Mouse (Mus musculus) olfactory bulb, adult 2 months (tissue): ENCODE results near the gene Tagln. TPM values are rescaled to one million over a fixed set of nuclear protein-coding genes. Genes with fewer than 3 reads are reported as not detected.
A peak's percentile ranks its signal among the peaks of the same experiment; 100 is the strongest.

ENCODE experiments used
- H3K27ac ChIP-seq: fragments of 200-500 bp; 2 replicates; pipeline ENCODE4 v1.5.1; 2012; ENCODE audit warnings: low read depth, low read length; ENCODE audit not compliant: insufficient read depth
- H3K4me1 ChIP-seq: fragments of 200-500 bp; 2 replicates; pipeline ENCODE4 v1.6.1; 2012; ENCODE audit warnings: low read length; ENCODE audit not compliant: control insufficient read depth, insufficient read depth
- H3K4me3 ChIP-seq: fragments of 200-500 bp; 2 replicates; pipeline ENCODE4 v1.5.1; 2012; ENCODE audit warnings: mild to moderate bottlenecking, low read depth, low read length, moderate library complexity; ENCODE audit not compliant: insufficient read depth
- CTCF ChIP-seq: fragments of 200-500 bp; IDR thresholded peaks from 2 replicates; pipeline ENCODE4 v1.5.1; 2012; ENCODE audit warnings: low read depth, mild to moderate bottlenecking, low read length, moderate library complexity; ENCODE audit not compliant: insufficient read depth
- POLR2A ChIP-seq: fragments of 200-500 bp; IDR thresholded peaks from 2 replicates; pipeline ENCODE4 v1.6.1; 2012; ENCODE audit warnings: mild to moderate bottlenecking, low read depth, low read length, moderate library complexity; ENCODE audit not compliant: insufficient read depth
- WGBS: fragments of 180-500 bp; shearing (Covaris S2); methylation state at CpG from one replicate; pipeline ENCODE4 v1.1.7; 2018; 5-methylcytosine and 5-hydroxymethylcytosine counted together
- polyA plus RNA-seq: library from polyadenylated mRNA; stranded (reverse); fragments of >200 nt; gene quantifications from 2 replicates; pipeline ENCODE4 v1.2.4, GENCODE M21; 2012; ENCODE audit warnings: low replicate concordance; ENCODE audit not compliant: missing spikeins, insufficient read depth, insufficient read length

Tagln gene
- not detected in 2 replicates for polyA plus RNA-seq

GRCm38 (mm10) chr9:45935628-45936210, at the start of gene Tagln:
Gene Tagln, minus strand, starts transcription at chr9:45936058.
- Histone ChIP-seq H3K4me3 (no peak within 1 kb of the TSS), H3K4me1 (peaks cover 8% of the 10 kb centered on the region; the same call in 1 of the 2 replicates), H3K27ac (no peak within 1 kb of the TSS)
- TF ChIP-seq POLR2A (no peak), CTCF (no peak)
- 12% methylated on average over 21 of the region's 21 CpGs for WGBS

- WGBS: under 1% methylated on average over 4 of the region's 4 CpGs
- H3K4me3 ChIP-seq: peak overlapping the region; percentile 60
- H3K4me1 ChIP-seq: peaks cover 11% of the 10 kb centered on the region
- H3K27ac ChIP-seq: peak overlapping the region; percentile 81
- no peak for TF ChIP-seq CTCF
- TF ChIP-seq POLR2A: no peak
Measured at GRCm38 (mm10) chr9:45985229-45985567, 49.3 kb upstream of the Tagln start.

- Histone ChIP-seq H3K27ac (peak overlapping the region; percentile 81), H3K4me3 (peak overlapping the region; percentile 60), H3K4me1 (peaks cover 11% of the 10 kb centered on the region)
- under 1% methylated on average over 60 of the region's 76 CpGs for WGBS
- peak; percentile 87 for TF ChIP-seq POLR2A
- no peak for TF ChIP-seq CTCF
Measured at GRCm38 (mm10) chr9:45984409-45985228, 48.8 kb upstream of the Tagln start.

GRCm38 (mm10) chr9:45983676-45984408, 48.0 kb upstream of the Tagln start:
- H3K4me1 ChIP-seq: peaks cover 11% of the 10 kb centered on the region
- WGBS: 0% methylated on average over 23 of the region's 23 CpGs
- TF ChIP-seq POLR2A: no peak
- TF ChIP-seq CTCF: no peak
- H3K4me3 ChIP-seq: peak overlapping the region; percentile 60
- H3K27ac ChIP-seq: no peak overlapping the region

- no peak overlapping the region for H3K4me3 ChIP-seq
- peaks cover 11% of the 10 kb centered on the region for H3K4me1 ChIP-seq
- no peak overlapping the region for H3K27ac ChIP-seq
- TF ChIP-seq POLR2A (no peak), CTCF (no peak)
Measured at GRCm38 (mm10) chr9:45981331-45981730, 45.5 kb upstream of the Tagln start.

- H3K4me3 ChIP-seq: no peak overlapping the region
- H3K27ac ChIP-seq: no peak overlapping the region
- WGBS: 69% methylated on average over 1 of the region's 1 CpGs
- no peak for TF ChIP-seq CTCF
- TF ChIP-seq POLR2A: no peak
- peaks cover 11% of the 10 kb centered on the region for H3K4me1 ChIP-seq
Measured at GRCm38 (mm10) chr9:45980611-45981010, 44.8 kb upstream of the Tagln start.

- no peak overlapping the region for H3K4me3 ChIP-seq
- peaks cover 11% of the 10 kb centered on the region for H3K4me1 ChIP-seq
- H3K27ac ChIP-seq: no peak overlapping the region
- no peak for TF ChIP-seq POLR2A
- no peak for TF ChIP-seq CTCF
- 91% methylated on average over 2 of the region's 2 CpGs for WGBS
Measured at GRCm38 (mm10) chr9:45979778-45980177, 43.9 kb upstream of the Tagln start.

- 66% methylated on average over 2 of the region's 2 CpGs for WGBS
- Histone ChIP-seq H3K4me3 (no peak overlapping the region), H3K27ac (no peak overlapping the region), H3K4me1 (0 out of 2 replicates have a peak, but pooled peaks cover 2% of the 10 kb centered on the region)
- TF ChIP-seq POLR2A (no peak), CTCF (no peak)
Measured at GRCm38 (mm10) chr9:45976884-45977283, 41.0 kb upstream of the Tagln start.

GRCm38 (mm10) chr9:45963577-45963976, 27.7 kb upstream of the Tagln start:
- Histone ChIP-seq H3K27ac (no peak overlapping the region), H3K4me3 (no peak overlapping the region), H3K4me1 (no peaks in the 10 kb centered on the region)
- TF ChIP-seq POLR2A (no peak), CTCF (no peak)
- WGBS: 94% methylated on average over 6 of the region's 6 CpGs
